Comparison of ENCODE assay signal across 8 mouse cellular contexts in genomic region chr19:4163543-4163887, GRCm38 (mm10). TPM values are rescaled to one million over a fixed set of nuclear protein-coding genes. Genes with fewer than 3 reads are reported as not detected.
DNase-seq lines count a peak whose midpoint lies in the region; ATAC-seq and TF ChIP-seq lines count a peak whose summit lies in the region.

No protein-coding gene starts in this region.

- peaks cover 38% of the 10 kb centered on the region for H3K36me3 ChIP-seq in heart, postnatal 0 days (replicated peaks; ENCODE audit: control insufficient read depth, insufficient read depth, low read length)
- H3K36me3 ChIP-seq in hindbrain, embryonic 13.5 days = peaks cover 30% of the 10 kb centered on the region
- peaks cover 24% of the 10 kb centered on the region for H3K36me3 ChIP-seq in midbrain, embryonic 12.5 days

- H3K4me3 ChIP-seq in heart, postnatal 0 days (ENCODE audit: low read depth, low read length) = peak overlapping the region; percentile 80
- H3K4me3 ChIP-seq in bone marrow, adult 2 months (replicated peaks; ENCODE audit: control insufficient read depth, low read depth, low read length) = peak overlapping the region; percentile 71
- peak overlapping the region; percentile 66 for H3K4me3 ChIP-seq in hindbrain, embryonic 13.5 days
- peak overlapping the region; percentile 69 for H3K4me3 ChIP-seq in midbrain, embryonic 12.5 days

- peak overlapping the region; percentile 44; the same call in 1 of the 2 replicates for H3K27ac ChIP-seq in heart, postnatal 0 days (ENCODE audit: low read depth)
- 0 out of 2 replicates have a peak overlapping the region, but pooled peaks have one; percentile 0 for H3K27ac ChIP-seq in bone marrow, adult 2 months (ENCODE audit: control insufficient read depth, insufficient read depth, low read depth, low read length, poor library complexity)
- peak overlapping the region; percentile 91 for H3K27ac ChIP-seq in hindbrain, embryonic 13.5 days
- H3K27ac ChIP-seq in midbrain, embryonic 12.5 days (replicated peaks) = peak overlapping the region; percentile 78

- WGBS in heart, postnatal 0 days = 35% methylated on average over 4 of the region's 4 CpGs
- WGBS in bone marrow, adult 2 months = 39% methylated on average over 4 of the region's 4 CpGs
- WGBS in hindbrain, embryonic 13.5 days = 40% methylated on average over 4 of the region's 4 CpGs
- 36% methylated on average over 4 of the region's 4 CpGs for WGBS in midbrain, embryonic 12.5 days

- H3K27me3 ChIP-seq in heart, postnatal 0 days (ENCODE audit: control insufficient read depth, insufficient read depth, low read length) = no peaks in the 10 kb centered on the region
- no peaks in the 10 kb centered on the region for H3K27me3 ChIP-seq in hindbrain, embryonic 13.5 days
- no peaks in the 10 kb centered on the region for H3K27me3 ChIP-seq in midbrain, embryonic 12.5 days

- H3K4me2 ChIP-seq in heart, postnatal 0 days (ENCODE audit: low read depth, low read length) = peak overlapping the region; percentile 81
- H3K4me2 ChIP-seq in hindbrain, embryonic 13.5 days = peak overlapping the region; percentile 97
- peak overlapping the region; percentile 95 for H3K4me2 ChIP-seq in midbrain, embryonic 12.5 days (replicated peaks)

- H3K9ac ChIP-seq in heart, postnatal 0 days (replicated peaks; ENCODE audit: low read depth, low read length) = peak overlapping the region; percentile 81; the same call in 1 of the 2 replicates
- peak overlapping the region; percentile 79 for H3K9ac ChIP-seq in hindbrain, embryonic 13.5 days
- peak overlapping the region; percentile 34; the same call in 1 of the 2 replicates for H3K9ac ChIP-seq in midbrain, embryonic 12.5 days (replicated peaks)

- peaks cover 7% of the 10 kb centered on the region for H3K4me1 ChIP-seq in heart, postnatal 0 days (ENCODE audit: control insufficient read depth, insufficient read depth)
- H3K4me1 ChIP-seq in bone marrow, adult 2 months (ENCODE audit: control insufficient read depth, insufficient read depth, low read length) = no peaks in the 10 kb centered on the region; the same call in 1 of the 2 replicates
- H3K4me1 ChIP-seq in hindbrain, embryonic 13.5 days (replicated peaks) = peaks cover 29% of the 10 kb centered on the region
- H3K4me1 ChIP-seq in midbrain, embryonic 12.5 days = peaks cover 14% of the 10 kb centered on the region

- no peak for TF ChIP-seq POLR2A in bone marrow, adult 2 months (IDR thresholded peaks at IDR 0.05; ENCODE audit: borderline replicate concordance, control insufficient read depth, low read depth, low read length)

- H3K9me3 ChIP-seq in heart, postnatal 0 days (replicated peaks; ENCODE audit: control insufficient read depth, low read length) = no peaks in the 10 kb centered on the region
- H3K9me3 ChIP-seq in hindbrain, embryonic 13.5 days = no peaks in the 10 kb centered on the region
- no peaks in the 10 kb centered on the region for H3K9me3 ChIP-seq in midbrain, embryonic 12.5 days

- DNase-seq in heart, postnatal 0 days (ENCODE audit: low spot score) = no peak
- DNase-seq in heart, adult 18-20 months = no peak
- DNase-seq in frontal cortex, postnatal 14 days (ENCODE audit: low spot score in 2 of 2) = no peak
- DNase-seq in right cerebral cortex, postnatal 14 days = no peak
- DNase-seq in left cerebral cortex, adult 9 months (ENCODE audit: low spot score in 2 of 2) = no peak

- TF ChIP-seq EP300 in heart, postnatal 0 days (IDR thresholded peaks at IDR 0.05; ENCODE audit: low read depth) = peak; percentile 13; the same call in 1 of the 2 replicates

- TF ChIP-seq CTCF in heart, postnatal 0 days (IDR thresholded peaks at IDR 0.05; ENCODE audit: low read depth) = no peak
- no peak for TF ChIP-seq CTCF in bone marrow, adult 2 months (IDR thresholded peaks at IDR 0.05; ENCODE audit: control insufficient read depth, insufficient read depth, low read length)

- no peak for ATAC-seq in heart, postnatal 0 days (ENCODE audit: insufficient read depth, low read depth)
- peak; percentile 37 for ATAC-seq in hindbrain, embryonic 13.5 days (ENCODE audit: low FRiP score)
- peak; percentile 50 for ATAC-seq in midbrain, embryonic 12.5 days (ENCODE audit: low FRiP score, low read depth)

RNA-seq across cellular contexts. Expression of gene Rps6kb2, which starts 0.4 kb away (rescaled TPM):
- total RNA-seq in heart, postnatal 0 days (2014; rRNA removed; ENCODE audit: low replicate concordance) = 34.2 and 62.0 TPM in 2 replicates
- polyA plus RNA-seq in heart, postnatal 0 days (2015; fragmentation: Nextera tagmentation; extraction: Ambion mirVana) = 32.9 and 35.2 TPM in 2 replicates
- 10 to 100 TPM; 13.1 to 17.1 TPM for total RNA-seq in heart, adult 18-20 months (2021)
- polyA plus RNA-seq in bone marrow, adult 2 months (2011; ENCODE audit: insufficient read depth, insufficient read length, low replicate concordance, missing spikeins) = 51.8 and 86.1 TPM in 2 replicates
- polyA plus RNA-seq in hindbrain, embryonic 13.5 days (2015; fragmentation: Nextera tagmentation; extraction: Ambion mirVana) = 61.6 and 64.3 TPM in 2 replicates
- polyA plus RNA-seq in midbrain, embryonic 12.5 days (2016; fragmentation: Nextera tagmentation; extraction: Ambion mirVana) = 62.8 and 63.3 TPM in 2 replicates

RNA-seq across cellular contexts. Expression of gene Ptprcap, which starts 10.1 kb away (rescaled TPM):
- total RNA-seq in heart, postnatal 0 days (2014; rRNA removed; ENCODE audit: low replicate concordance) = 13.5 TPM in 1 of 2 replicates, not detected in the other
- 0.46 and 1.1 TPM in 2 replicates for polyA plus RNA-seq in heart, postnatal 0 days (2015; fragmentation: Nextera tagmentation; extraction: Ambion mirVana)
- total RNA-seq in heart, adult 18-20 months (2021) = 1 to 10 TPM in 1 of 2 experiments, under 1 TPM in 1; 0.69 to 8.4 TPM
- 27.6 and 60.8 TPM in 2 replicates for polyA plus RNA-seq in bone marrow, adult 2 months (2011; ENCODE audit: insufficient read depth, insufficient read length, low replicate concordance, missing spikeins)
- polyA plus RNA-seq in hindbrain, embryonic 13.5 days (2015; fragmentation: Nextera tagmentation; extraction: Ambion mirVana) = 0.47 and 0.66 TPM in 2 replicates
- 0.42 and 0.71 TPM in 2 replicates for polyA plus RNA-seq in midbrain, embryonic 12.5 days (2016; fragmentation: Nextera tagmentation; extraction: Ambion mirVana)

RNA-seq across cellular contexts. Expression of gene Carns1, which starts 11.8 kb away (rescaled TPM):
- total RNA-seq in heart, postnatal 0 days (2014; rRNA removed; ENCODE audit: low replicate concordance) = 40.3 and 119 TPM in 2 replicates
- 20.6 and 23.8 TPM in 2 replicates for polyA plus RNA-seq in heart, postnatal 0 days (2015; fragmentation: Nextera tagmentation; extraction: Ambion mirVana)
- total RNA-seq in heart, adult 18-20 months (2021) = 10 to 100 TPM; 28.3 to 30.5 TPM
- polyA plus RNA-seq in bone marrow, adult 2 months (2011; ENCODE audit: insufficient read depth, insufficient read length, low replicate concordance, missing spikeins) = 23.3 and 52.9 TPM in 2 replicates
- polyA plus RNA-seq in hindbrain, embryonic 13.5 days (2015; fragmentation: Nextera tagmentation; extraction: Ambion mirVana) = 5.1 and 5.6 TPM in 2 replicates
- polyA plus RNA-seq in midbrain, embryonic 12.5 days (2016; fragmentation: Nextera tagmentation; extraction: Ambion mirVana) = 3.8 and 4.2 TPM in 2 replicates

RNA-seq across cellular contexts. Expression of gene Coro1b, which starts 15.1 kb away (rescaled TPM):
- 120 and 144 TPM in 2 replicates for total RNA-seq in heart, postnatal 0 days (2014; rRNA removed; ENCODE audit: low replicate concordance)
- 97.2 and 102 TPM in 2 replicates for polyA plus RNA-seq in heart, postnatal 0 days (2015; fragmentation: Nextera tagmentation; extraction: Ambion mirVana)
- 10 to 100 TPM; 38.3 to 47.6 TPM for total RNA-seq in heart, adult 18-20 months (2021)
- 75.8 and 114 TPM in 2 replicates for polyA plus RNA-seq in bone marrow, adult 2 months (2011; ENCODE audit: insufficient read depth, insufficient read length, low replicate concordance, missing spikeins)
- 128 and 130 TPM in 2 replicates for polyA plus RNA-seq in hindbrain, embryonic 13.5 days (2015; fragmentation: Nextera tagmentation; extraction: Ambion mirVana)
- 121 and 133 TPM in 2 replicates for polyA plus RNA-seq in midbrain, embryonic 12.5 days (2016; fragmentation: Nextera tagmentation; extraction: Ambion mirVana)

RNA-seq across cellular contexts. Expression of gene Cabp4, which starts 19.7 kb away (rescaled TPM):
- total RNA-seq in heart, postnatal 0 days (2014; rRNA removed; ENCODE audit: low replicate concordance) = not detected in 2 replicates
- 0.07 and 0.11 TPM in 2 replicates for polyA plus RNA-seq in heart, postnatal 0 days (2015; fragmentation: Nextera tagmentation; extraction: Ambion mirVana)
- under 1 TPM; 0.12 to 0.13 TPM for total RNA-seq in heart, adult 18-20 months (2021)
- polyA plus RNA-seq in bone marrow, adult 2 months (2011; ENCODE audit: insufficient read depth, insufficient read length, low replicate concordance, missing spikeins) = 0.29 and 0.60 TPM in 2 replicates
- polyA plus RNA-seq in hindbrain, embryonic 13.5 days (2015; fragmentation: Nextera tagmentation; extraction: Ambion mirVana) = 0.29 and 0.30 TPM in 2 replicates
- 0.12 and 0.14 TPM in 2 replicates for polyA plus RNA-seq in midbrain, embryonic 12.5 days (2016; fragmentation: Nextera tagmentation; extraction: Ambion mirVana)

Comparison
In these comparisons a context has a peak if more than half of its experiments do, and no peak if none do; other contexts are left out.
1. H3K27ac ChIP-seq: peak in every context shown above with its lines; median percentile 91 in hindbrain, embryonic 13.5 days; 78 in midbrain, embryonic 12.5 days; 44 in heart, postnatal 0 days; 0 in bone marrow, adult 2 months.
2. RNA of gene Ptprcap, which starts 10.1 kb away (polyA plus RNA-seq): 27.6 to 60.8 TPM in bone marrow, adult 2 months; 0.47 to 0.66 TPM in hindbrain, embryonic 13.5 days, 0.46 to 1.1 TPM in heart, postnatal 0 days and 0.42 to 0.71 TPM in midbrain, embryonic 12.5 days; every median in the first group is over 10 times any median in the second.
3. Peak in every context shown above with its lines, with median percentiles within 50 percentile points of each other: H3K4me2 ChIP-seq, H3K4me3 ChIP-seq and H3K9ac ChIP-seq.